Mouse (Mus musculus): ENCODE data around the gene Cyp24a1. TPM values are rescaled to one million over a fixed set of nuclear protein-coding genes. Genes with fewer than 3 reads are reported as not detected.

Cyp24a1 gene
- polyA plus RNA-seq, 1 experiment: not detected

DNA sequence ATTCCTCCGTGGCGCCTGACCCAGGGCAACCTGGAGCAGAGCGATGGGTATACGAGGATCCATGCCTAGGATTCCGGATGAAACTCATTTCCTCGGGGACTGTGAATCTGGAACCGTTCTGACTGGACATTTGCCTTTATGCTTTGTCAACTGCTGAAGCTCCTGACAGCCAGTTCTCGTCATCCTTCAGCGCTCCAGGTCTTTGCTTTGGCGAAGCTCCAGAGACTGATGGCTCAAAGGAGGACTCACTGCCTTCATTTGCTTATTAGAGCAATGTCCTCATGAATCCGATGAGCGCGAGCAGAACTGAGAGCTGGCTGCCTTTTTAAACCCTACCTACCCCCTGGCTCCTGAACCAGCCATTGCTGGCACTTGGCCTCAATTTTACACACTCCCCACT lies 58.2 kb downstream of the Cyp24a1 start:
- no peak for DNase-seq (ENCODE audit: low spot score)

DNA sequence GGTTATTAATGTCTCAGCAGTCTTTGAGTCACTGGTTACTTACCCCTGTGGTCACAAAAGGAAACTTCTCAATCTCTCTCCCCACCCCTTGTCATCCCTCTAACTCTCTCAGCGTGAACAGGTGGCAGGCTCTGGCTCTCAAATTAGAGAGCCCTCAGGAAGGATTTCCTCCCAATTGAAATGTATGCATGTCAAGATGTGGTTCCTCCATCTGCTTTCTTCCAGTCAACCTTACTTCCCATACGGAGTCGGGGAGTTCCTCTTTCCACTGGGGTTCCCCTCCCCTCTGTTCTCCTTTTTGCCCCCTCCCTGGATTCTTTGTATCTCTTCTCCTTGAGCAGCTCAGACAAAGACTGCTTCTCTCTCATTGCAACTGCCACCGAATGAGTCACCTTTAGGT lies 60.7 kb downstream of the Cyp24a1 start:
- DNase-seq (ENCODE audit: low spot score): no peak

Other genes starting within 250 kb of the Cyp24a1 start
- gene Bcas1, start 69.3 kb downstream of the Cyp24a1 start, polyA plus RNA-seq (2012; rRNA removed): 6.9 and 7.5 TPM in 2 replicates
- gene Pfdn4, start 717 bp downstream of the Cyp24a1 start, polyA plus RNA-seq (2012; rRNA removed): 24.3 and 31.9 TPM in 2 replicates
- gene 4930470P17Rik, start 104.9 kb upstream of the Cyp24a1 start, polyA plus RNA-seq (2012; rRNA removed): not detected in 2 replicates
- gene Dok5, start 234.7 kb upstream of the Cyp24a1 start, polyA plus RNA-seq (2012; rRNA removed): 0.28 and 0.39 TPM in 2 replicates

All from urinary bladder, adult 2 months (tissue).